8 mouse cellular contexts compared by ENCODE assay signal in genomic region chr6:49073304-49074116, GRCm38 (mm10). TPM values are rescaled to one million over a fixed set of nuclear protein-coding genes. Genes with fewer than 3 reads are reported as not detected.
DNase-seq lines count a peak whose midpoint lies in the region; ATAC-seq lines count a peak whose summit lies in the region.

Gene Malsu1 (plus strand): TSS chr6:49073795.

- ATAC-seq in megakaryocyte progenitor cell, adult 5-6 weeks (replicated peaks; ENCODE audit: poor library complexity), result peak; percentile 99

- DNase-seq in adipocyte (ENCODE audit: low spot score), result peak; percentile 98
- DNase-seq in embryo, embryonic 10 days (ENCODE audit: low spot score), result peak; percentile 96
- DNase-seq in gastrocnemius, postnatal 10 days, result peak; percentile 93
- DNase-seq in induced T-regulatory cell, adult 2 months (ENCODE audit: low read depth), result peak; percentile 96
- peak; percentile 79 to 96 for DNase-seq in left cerebral cortex, adult 9 months (ENCODE audit: low spot score in 2 of 2)
- DNase-seq in right cerebral cortex, postnatal 14 days, result peak; percentile 94
- DNase-seq in urinary bladder, postnatal 36 days (ENCODE audit: low spot score in 2 of 2), result peak; percentile 94 to 95

RNA-seq across cellular contexts. Expression of gene Malsu1, which starts in this region (rescaled TPM):
- 10 to 100 TPM; 50.7 to 56.9 TPM for total RNA-seq in gastrocnemius, postnatal 10 days (2021)
- 35.0 and 48.5 TPM in 2 replicates for total RNA-seq in megakaryocyte progenitor cell, adult 5-6 weeks (2015)
- total RNA-seq in megakaryocyte progenitor cell, adult 5-6 weeks (2017), result 25.6 and 37.8 TPM in 2 replicates

Comparison
In these comparisons a context has a peak if more than half of its experiments do, and no peak if none do; other contexts are left out.
1. Peak in every context shown above with its lines: DNase-seq and ATAC-seq.